Mouse (Mus musculus) retina, embryonic 14.5 days (tissue): ENCODE measurements around the gene Ncoa6.

Experiments used
- DNase-seq: peaks from one replicate; pipeline ENCODE4 v3.0.0-alpha.2; 2015; ENCODE audit warnings: low spot score

Ncoa6 gene

DNA sequence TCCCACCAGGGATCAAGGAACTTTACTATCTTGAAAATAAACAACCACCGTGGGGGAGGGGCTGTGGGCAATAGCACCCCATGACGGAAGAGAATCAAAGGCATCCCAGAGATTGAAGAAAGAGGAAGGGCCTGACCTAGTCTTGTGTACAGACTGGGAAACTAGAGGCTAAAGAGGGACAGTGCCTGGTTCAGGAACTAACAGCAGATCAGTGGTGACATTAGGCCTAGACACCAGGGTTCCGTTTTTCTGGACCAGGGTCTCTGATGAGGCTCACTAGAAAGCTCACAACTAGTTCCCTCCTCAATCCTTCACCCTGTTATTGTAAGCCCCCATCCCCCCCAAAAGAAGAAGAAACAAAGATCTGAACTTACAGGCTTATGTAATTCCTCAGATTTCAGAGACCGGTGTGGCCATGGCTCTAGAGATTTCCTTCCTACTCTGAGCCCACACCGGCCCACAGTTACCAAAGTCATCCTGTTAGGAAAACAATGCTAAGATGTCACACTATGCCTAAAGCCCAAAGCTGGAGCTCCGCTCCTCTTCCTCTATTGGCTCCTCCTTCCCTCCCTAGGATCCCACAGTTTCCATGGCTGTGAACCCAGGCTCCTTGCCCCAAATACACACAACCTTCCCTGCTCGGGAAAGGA is 105.9 kb downstream of the Ncoa6 start:
- DNase-seq: no peak

DNA sequence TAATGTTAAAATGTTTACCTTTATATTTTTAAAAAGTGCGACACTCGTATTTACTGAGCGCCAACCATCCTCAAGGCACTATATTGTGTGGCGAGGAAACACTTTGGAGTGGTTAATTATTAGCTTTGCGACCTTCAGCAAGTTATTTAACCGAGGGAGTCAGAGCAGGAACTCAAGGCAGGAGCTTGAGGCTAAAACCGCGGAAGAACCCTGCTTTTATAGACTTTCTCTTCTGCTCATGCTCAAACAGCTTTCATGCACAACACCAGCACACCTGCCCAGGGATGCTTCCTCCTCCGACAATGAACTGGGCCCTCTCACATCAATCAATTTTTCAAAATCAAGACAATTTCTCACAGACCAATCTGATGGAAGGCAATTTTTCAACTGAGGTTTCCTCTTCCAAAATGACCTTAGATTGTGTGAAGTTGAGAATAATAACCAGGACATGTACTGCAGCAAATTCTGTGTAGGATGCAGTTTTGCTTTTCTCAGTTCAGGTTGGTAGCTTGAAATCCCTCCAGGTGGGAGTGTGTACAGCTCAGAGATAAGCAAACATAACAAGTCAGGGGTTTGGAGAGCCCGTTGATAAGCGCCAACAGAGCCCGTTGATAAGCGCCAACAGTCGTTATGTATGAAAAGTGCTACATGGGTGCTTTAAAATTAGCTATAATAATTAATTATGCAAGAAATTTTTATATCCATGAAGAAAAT is 115.9 kb downstream of the Ncoa6 start:
- DNase-seq: no peak

GRCm38 (mm10) chr2:155356971-155357591 is 116.6 kb downstream of the Ncoa6 start, which contains the start of gene Pigu:
TSS of gene Pigu (minus strand) at chr2:155357430.
- peak; percentile 97 for DNase-seq

GRCm38 (mm10) chr2:155354402-155354801 is 119.3 kb downstream of the Ncoa6 start:
- no peak for DNase-seq

GRCm38 (mm10) chr2:155346670-155347069 is 127.0 kb downstream of the Ncoa6 start:
- no peak for DNase-seq
